Mouse (Mus musculus) embryonic fibroblast, embryonic 13.5 days (primary cell): ENCODE measurements at regions not wholly inside any gene's neighbourhood (a gene's known extent, or its start where the extent isn't known, plus 50 kb on each side); places are given as distances from the start of the nearest gene placed in this dataset.

Source experiments
- CTCF ChIP-seq: IDR thresholded peaks from 2 replicates; pipeline ENCODE4 v1.5.1; 2011; ENCODE audit warnings: mild to moderate bottlenecking, control low read depth, low read length, moderate library complexity, borderline replicate concordance; ENCODE audit not compliant: insufficient read depth
- POLR2A ChIP-seq: IDR thresholded peaks from 2 replicates; pipeline ENCODE4 v1.6.1; 2011; ENCODE audit warnings: low read depth, mild to moderate bottlenecking, control low read depth, low read length, moderate library complexity

GRCm38 (mm10) chr8:26305061-26305879, 185.9 kb downstream of the Gm45692 start:
- TF ChIP-seq CTCF, result no peak
- no peak for TF ChIP-seq POLR2A
